Mouse (Mus musculus) E14TG2a.4 (cell line): ENCODE measurements around the gene Plcl2.

Experiments
- CTCF ChIP-seq: conservative IDR thresholded peaks from 2 replicates; pipeline ENCODE4 v1.5.1; 2014; ENCODE audit warnings: low read length
- POU5F1 ChIP-seq: IDR thresholded peaks from 2 replicates; pipeline ENCODE4 v1.6.1; 2014; ENCODE audit warnings: low read length, borderline replicate concordance

DNA sequence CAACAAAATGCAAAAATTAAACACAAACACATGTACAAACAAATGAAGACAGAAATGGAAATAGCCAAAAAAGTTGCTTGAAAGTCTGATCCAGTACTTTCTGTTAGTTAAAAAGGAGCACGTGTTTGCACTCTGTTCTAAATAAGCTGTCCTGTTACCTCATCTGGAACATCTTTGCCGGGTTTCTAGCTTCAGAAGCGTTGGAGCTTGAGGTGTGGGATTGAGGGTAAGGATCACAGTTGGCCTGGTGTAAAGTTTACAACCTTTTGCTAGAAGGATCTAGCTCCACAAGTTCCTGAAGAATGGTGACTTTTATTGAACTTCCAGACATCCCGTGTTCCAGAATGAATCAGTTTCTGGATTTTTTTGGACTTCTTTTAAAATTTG, 49.0 kb downstream of the Plcl2 start:
- TF ChIP-seq CTCF (no peak), POU5F1 (no peak)
